Mouse (Mus musculus) ovary, postnatal 14 days (tissue): ENCODE results near the gene Mst1.
A peak's percentile ranks its signal among the peaks of the same experiment; 100 is the strongest.

ENCODE experiments used
- DNase-seq: peaks from one replicate; pipeline ENCODE4 v3.0.0; 2022; ENCODE audit warnings: low spot score

Mst1 gene

DNA sequence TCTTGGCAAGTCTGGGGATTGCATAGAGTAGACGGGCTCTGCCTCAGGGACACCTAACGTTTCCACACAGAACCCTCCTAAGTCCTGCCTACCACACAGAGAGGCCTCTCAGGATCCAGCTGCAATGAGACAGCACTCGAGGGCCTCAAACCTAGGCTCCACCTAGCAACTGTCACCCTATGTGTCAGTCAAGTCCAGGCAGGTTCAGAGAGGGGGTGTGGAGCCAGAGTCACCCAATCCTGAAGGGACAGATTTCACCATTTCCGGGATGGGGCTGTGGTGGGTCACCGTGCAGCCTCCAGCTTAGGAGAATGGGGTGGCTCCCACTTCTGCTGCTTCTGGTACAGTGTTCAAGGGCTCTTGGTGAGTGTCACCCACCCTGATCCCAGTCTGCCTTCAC is at the start of gene Mst1:
TSS of gene Mst1 (plus strand) at position 269 of the 400 bp plus-strand sequence.
- DNase-seq: no peak

GRCm38 (mm10) chr9:108032126-108032525 is 48.1 kb upstream of the Mst1 start:
- DNase-seq: no peak

DNA sequence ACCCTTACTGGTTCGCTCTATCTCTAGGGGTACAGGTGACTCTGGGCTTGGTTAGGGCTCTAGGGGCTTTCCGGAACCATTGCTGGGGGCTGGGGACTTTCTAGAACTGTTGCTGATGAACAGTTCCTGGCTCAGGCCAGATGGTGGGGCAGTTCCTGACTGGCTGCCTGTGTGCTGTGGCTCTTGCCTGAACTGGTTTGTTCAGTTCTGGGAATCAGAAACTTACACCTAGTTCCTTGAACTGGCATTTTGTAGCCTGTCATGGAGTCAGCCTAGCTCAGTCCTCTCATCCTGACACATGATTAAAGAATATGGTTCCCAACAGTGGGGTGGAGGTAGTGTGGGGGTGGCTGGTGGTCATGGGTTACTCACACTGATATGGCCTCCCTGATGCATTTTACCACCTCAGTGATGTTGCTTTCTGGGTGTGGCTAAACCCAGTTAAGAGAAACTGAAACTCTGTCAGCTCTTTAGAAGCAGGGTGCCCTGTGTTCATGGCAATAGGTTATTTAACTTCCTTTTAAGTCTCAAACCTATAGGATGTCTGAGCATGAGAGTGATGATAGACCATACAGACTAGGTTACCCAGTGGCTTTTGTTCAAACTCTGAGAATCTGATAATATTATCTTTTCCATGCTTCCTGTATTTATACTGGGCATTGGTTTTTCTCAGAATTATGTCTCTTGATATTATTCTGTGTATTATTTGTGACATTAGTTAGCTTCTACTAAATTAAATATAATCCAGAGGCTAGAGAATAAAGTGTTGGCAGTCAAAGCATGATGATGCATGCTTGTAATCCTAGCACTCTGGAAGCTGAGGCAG is 44.7 kb upstream of the Mst1 start:
- DNase-seq: no peak

GRCm38 (mm10) chr9:108044751-108045492 is 35.3 kb upstream of the Mst1 start:
- DNase-seq: no peak

GRCm38 (mm10) chr9:108046582-108046981 is 33.7 kb upstream of the Mst1 start:
- DNase-seq: no peak

DNA sequence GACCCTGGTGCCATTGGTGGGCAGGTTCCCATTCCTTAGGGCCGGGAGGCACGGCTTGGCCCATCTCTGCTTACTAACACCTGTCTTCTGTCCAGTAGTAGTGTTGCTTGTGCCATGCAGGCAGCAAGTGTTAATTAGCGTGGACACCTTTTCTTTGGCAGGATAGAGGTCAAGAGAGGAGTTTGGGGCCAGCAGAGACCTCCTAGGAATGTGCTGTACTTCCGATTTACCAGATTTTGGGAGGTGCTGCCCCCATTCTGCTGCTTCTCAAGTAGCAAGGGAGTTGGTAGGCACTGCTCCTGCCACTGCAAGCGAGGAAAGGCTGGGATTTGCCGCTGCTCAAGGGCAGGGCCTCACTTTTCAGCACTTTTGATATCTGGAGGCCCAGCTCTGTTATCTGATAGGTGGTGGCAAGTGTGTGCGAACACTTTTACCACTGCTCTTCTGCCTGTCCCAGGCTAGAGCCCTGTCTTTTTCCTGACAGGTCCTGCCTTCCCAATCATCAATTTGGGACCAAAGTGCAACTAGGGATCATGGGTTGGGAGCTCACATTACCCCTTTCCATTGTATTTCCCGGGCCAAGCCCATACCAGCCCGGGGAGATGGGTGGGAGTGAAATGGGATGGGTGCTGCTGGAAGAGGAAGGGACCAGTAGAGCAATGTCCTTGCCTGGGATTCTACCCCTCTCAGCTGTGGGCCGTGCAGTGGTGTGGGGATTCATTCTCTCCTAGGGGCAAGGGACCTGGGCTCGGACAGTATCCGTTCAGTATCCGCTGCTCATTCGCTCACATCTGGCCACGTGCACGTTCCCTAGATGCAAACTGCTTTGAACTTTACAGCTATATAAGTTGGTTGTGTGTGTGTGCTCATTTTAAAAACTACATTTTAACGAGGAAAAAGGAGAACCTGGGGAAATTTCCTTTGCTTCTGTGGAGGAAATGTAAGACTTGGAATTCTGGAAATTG is 32.4 kb upstream of the Mst1 start:
- no peak for DNase-seq

- DNase-seq: no peak
These were observed 31.7 kb upstream of the Mst1 start for GRCm38 (mm10) chr9:108048566-108048955.

DNA sequence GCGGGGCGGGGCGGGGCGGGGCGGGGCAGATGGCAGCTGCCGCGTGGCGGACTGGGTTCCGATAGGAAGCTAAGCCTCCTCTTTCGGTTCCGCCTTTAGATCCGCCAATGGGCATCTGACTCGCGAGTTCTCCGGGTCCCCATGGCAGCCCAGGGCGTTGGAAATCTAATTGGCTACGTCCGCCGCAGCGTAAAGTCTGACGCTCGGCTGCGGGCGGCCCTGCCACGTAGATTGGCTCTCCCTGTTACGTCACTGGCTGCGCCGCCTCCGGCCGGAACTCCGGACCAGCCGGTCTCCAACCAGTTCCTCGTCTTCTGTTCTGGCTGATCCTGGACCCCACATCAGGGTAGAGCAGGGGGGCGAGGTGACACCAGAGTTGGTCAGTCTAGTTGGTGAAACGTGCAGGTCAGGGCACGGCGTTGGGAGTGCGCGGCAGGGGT is 31.2 kb upstream of the Mst1 start, which contains the start of gene Gmppb:
TSS of gene Gmppb (plus strand) at position 227 of the 440 bp plus-strand sequence.
- DNase-seq: peak; percentile 91

DNA sequence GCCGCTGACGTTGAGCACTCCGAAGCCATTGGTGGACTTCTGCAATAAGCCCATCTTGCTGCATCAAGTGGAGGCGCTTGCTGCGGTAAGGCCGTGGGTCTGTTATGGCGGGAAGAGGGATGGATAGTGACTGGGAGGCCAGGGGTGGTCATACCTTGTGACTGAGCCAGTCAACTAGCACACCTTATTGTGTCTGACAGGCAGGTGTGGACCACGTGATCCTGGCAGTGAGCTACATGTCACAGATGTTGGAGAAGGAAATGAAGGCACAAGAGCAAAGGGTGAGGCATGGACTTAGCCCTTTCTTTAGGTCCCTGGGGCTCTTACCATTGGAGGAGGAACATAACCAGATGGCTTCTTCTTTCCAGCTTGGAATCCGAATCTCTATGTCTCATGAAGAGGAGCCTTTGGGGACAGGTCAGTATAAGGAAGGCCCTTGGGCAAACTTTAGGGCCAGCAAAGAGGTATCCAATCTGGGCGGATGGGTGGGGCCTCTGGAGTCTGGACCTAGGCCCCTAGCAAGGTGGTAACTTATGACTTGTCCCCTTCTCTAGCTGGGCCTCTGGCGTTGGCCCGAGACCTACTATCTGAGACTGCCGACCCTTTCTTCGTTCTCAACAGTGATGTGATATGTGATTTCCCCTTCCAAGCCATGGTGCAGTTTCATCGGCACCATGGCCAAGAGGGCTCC is 30.5 kb upstream of the Mst1 start:
- DNase-seq: no peak

- no peak for DNase-seq
These were observed 28.9 kb upstream of the Mst1 start for GRCm38 (mm10) chr9:108051184-108051930.

- no peak for DNase-seq
These were observed 28.4 kb upstream of the Mst1 start for GRCm38 (mm10) chr9:108051931-108052220.

DNA sequence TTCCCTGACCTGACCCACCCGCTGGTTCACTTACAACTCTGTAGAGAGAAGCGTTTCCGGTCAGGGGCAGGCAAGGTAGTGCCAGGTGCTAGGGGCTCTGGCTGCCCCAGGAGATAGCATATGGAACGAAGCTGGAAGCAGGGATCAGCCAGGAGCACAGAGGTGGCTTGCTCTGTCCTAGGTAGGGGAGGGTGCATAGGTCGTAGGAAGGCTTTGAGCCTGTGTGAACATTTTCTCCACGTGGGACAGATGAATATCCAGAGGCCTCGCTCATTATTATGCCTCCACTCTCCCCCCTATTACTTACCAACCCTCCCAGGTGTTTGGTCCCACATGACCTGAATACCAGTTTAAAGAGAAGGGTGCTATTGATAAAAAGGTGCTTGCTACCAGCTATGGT is 27.8 kb upstream of the Mst1 start:
- DNase-seq: no peak

- peak; percentile 97 for DNase-seq
These were observed 27.2 kb upstream of the Mst1 start, which contains the start of gene Amigo3 for GRCm38 (mm10) chr9:108052885-108053664. TSS of gene Amigo3 (plus strand) at chr9:108053159.

DNA sequence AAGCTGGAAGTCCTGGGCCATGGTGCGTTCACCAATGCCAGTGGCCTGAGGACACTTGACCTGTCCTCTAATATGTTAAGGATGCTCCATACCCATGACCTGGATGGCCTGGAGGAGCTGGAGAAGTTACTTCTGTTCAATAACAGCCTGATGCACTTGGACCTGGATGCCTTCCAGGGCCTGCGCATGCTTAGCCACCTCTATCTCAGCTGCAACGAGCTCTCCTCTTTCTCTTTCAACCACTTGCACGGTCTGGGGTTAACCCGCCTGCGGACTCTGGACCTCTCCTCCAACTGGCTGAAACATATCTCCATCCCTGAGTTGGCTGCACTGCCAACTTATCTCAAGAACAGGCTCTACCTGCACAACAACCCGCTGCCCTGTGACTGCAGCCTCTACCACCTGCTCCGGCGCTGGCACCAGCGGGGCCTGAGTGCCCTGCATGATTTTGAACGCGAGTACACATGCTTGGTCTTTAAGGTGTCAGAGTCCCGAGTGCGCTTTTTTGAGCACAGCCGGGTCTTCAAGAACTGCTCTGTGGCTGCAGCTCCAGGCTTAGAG is 26.5 kb upstream of the Mst1 start:
- DNase-seq: no peak

GRCm38 (mm10) chr9:108054331-108055040 is 25.8 kb upstream of the Mst1 start:
- DNase-seq: no peak

GRCm38 (mm10) chr9:108055061-108055460 is 25.2 kb upstream of the Mst1 start:
- no peak for DNase-seq

GRCm38 (mm10) chr9:108055661-108056237 is 24.5 kb upstream of the Mst1 start:
- DNase-seq: no peak
